ENCODE assay signal across 13 mouse cellular contexts in genomic region chr11:48442534-48443254, GRCm38 (mm10).
DNase-seq lines count a peak whose midpoint lies in the region; ATAC-seq lines count a peak whose summit lies in the region.
"Had no signal": no experiment of that assay in that cellular context is flagged by ENCODE, and none has a peak within 500 bp of the region (broad histone marks: within the 10 kb centered on the region; RNA-seq: fewer than 3 reads in every experiment).

No protein-coding gene starts in this region.

- H3K4me3 ChIP-seq in kidney, embryonic 14.5 days (ENCODE audit: low read length), result no peak overlapping the region
- H3K4me3 ChIP-seq in midbrain, embryonic 12.5 days, result no peak overlapping the region
- H3K4me3 ChIP-seq in midbrain, embryonic 11.5 days (ENCODE audit: low read depth, low read length), result no peak overlapping the region
- H3K4me3 ChIP-seq: forebrain, embryonic 15.5 days; heart, adult 2 months; neural tube, embryonic 13.5 days had no signal

- ATAC-seq in kidney, embryonic 14.5 days (ENCODE audit: low FRiP score, low TSS enrichment), result peak; percentile 52; the same call in 1 of the 2 replicates
- ATAC-seq in midbrain, embryonic 12.5 days (ENCODE audit: low FRiP score, low read depth), result peak; percentile 71
- no peak for ATAC-seq in midbrain, embryonic 11.5 days (ENCODE audit: low FRiP score)
- ATAC-seq: forebrain, embryonic 15.5 days had no signal

- no peaks in the 10 kb centered on the region for H3K27me3 ChIP-seq in kidney, embryonic 14.5 days (ENCODE audit: control insufficient read depth, insufficient read depth, low read length)
- H3K27me3 ChIP-seq in midbrain, embryonic 12.5 days, result no peaks in the 10 kb centered on the region
- no peaks in the 10 kb centered on the region for H3K27me3 ChIP-seq in midbrain, embryonic 11.5 days (ENCODE audit: control insufficient read depth, insufficient read depth, low read length)
- H3K27me3 ChIP-seq: forebrain, embryonic 15.5 days; neural tube, embryonic 13.5 days had no signal

- H3K9ac ChIP-seq in kidney, embryonic 14.5 days (ENCODE audit: low read depth, low read length), result no peak overlapping the region
- no peak overlapping the region for H3K9ac ChIP-seq in midbrain, embryonic 12.5 days (replicated peaks)
- no peak overlapping the region for H3K9ac ChIP-seq in midbrain, embryonic 11.5 days (ENCODE audit: low read length)
- H3K9ac ChIP-seq: forebrain, embryonic 15.5 days; neural tube, embryonic 13.5 days had no signal

- peak; percentile 7 to 43 for DNase-seq in adrenal gland, adult (ENCODE audit: inconsistent age in 2 of 2, low spot score in 1 of 2)
- no peak for DNase-seq in adrenal gland, postnatal 25 days
- DNase-seq in kidney, adult 18-20 months, result no peak
- no peak for DNase-seq in midbrain, embryonic 11.5 days (ENCODE audit: low spot score, missing footprints)
- no peak for DNase-seq in heart, adult 11 months
- no peak for DNase-seq in embryo, embryonic 9.5 days (ENCODE audit: extremely low spot score)
- DNase-seq: heart, adult 2 months; right cerebral cortex, postnatal 4 days; thymus, adult 2 months had no signal

- no peaks in the 10 kb centered on the region for H3K9me3 ChIP-seq in kidney, embryonic 14.5 days (ENCODE audit: control insufficient read depth, low read length)
- no peaks in the 10 kb centered on the region for H3K9me3 ChIP-seq in midbrain, embryonic 12.5 days
- no peaks in the 10 kb centered on the region for H3K9me3 ChIP-seq in midbrain, embryonic 11.5 days (ENCODE audit: control insufficient read depth, low read length)
- H3K9me3 ChIP-seq: forebrain, embryonic 15.5 days; neural tube, embryonic 13.5 days had no signal

- H3K4me2 ChIP-seq in kidney, embryonic 14.5 days (replicated peaks; ENCODE audit: low read depth, low read length), result no peak overlapping the region
- H3K4me2 ChIP-seq in midbrain, embryonic 12.5 days (replicated peaks), result no peak overlapping the region
- H3K4me2 ChIP-seq in midbrain, embryonic 11.5 days, result no peak overlapping the region
- H3K4me2 ChIP-seq: forebrain, embryonic 15.5 days; neural tube, embryonic 13.5 days had no signal

- H3K4me1 ChIP-seq in kidney, embryonic 14.5 days (ENCODE audit: control insufficient read depth, insufficient read depth, low read length), result no peaks in the 10 kb centered on the region
- H3K4me1 ChIP-seq in midbrain, embryonic 12.5 days, result no peaks in the 10 kb centered on the region
- no peaks in the 10 kb centered on the region for H3K4me1 ChIP-seq in midbrain, embryonic 11.5 days (ENCODE audit: control insufficient read depth, insufficient read depth, low read length)
- H3K4me1 ChIP-seq: forebrain, embryonic 15.5 days; neural tube, embryonic 13.5 days had no signal

- H3K36me3 ChIP-seq in kidney, embryonic 14.5 days (ENCODE audit: control insufficient read depth, insufficient read depth, low read length), result no peaks in the 10 kb centered on the region
- H3K36me3 ChIP-seq in midbrain, embryonic 12.5 days, result no peaks in the 10 kb centered on the region
- no peaks in the 10 kb centered on the region for H3K36me3 ChIP-seq in midbrain, embryonic 11.5 days (ENCODE audit: control insufficient read depth, insufficient read depth, low read length)
- H3K36me3 ChIP-seq: forebrain, embryonic 15.5 days; neural tube, embryonic 13.5 days had no signal

- 48% methylated on average over 5 of the region's 5 CpGs for WGBS in kidney, embryonic 14.5 days
- 50% methylated on average over 5 of the region's 5 CpGs for WGBS in midbrain, embryonic 12.5 days
- 55% methylated on average over 5 of the region's 5 CpGs for WGBS in midbrain, embryonic 11.5 days

- no peak overlapping the region for H3K27ac ChIP-seq in kidney, embryonic 14.5 days (ENCODE audit: low read depth, low read length)
- peak overlapping the region; percentile 16; the same call in 1 of the 2 replicates for H3K27ac ChIP-seq in midbrain, embryonic 12.5 days (replicated peaks)
- H3K27ac ChIP-seq in midbrain, embryonic 11.5 days (ENCODE audit: low read depth, low read length), result no peak overlapping the region
- H3K27ac ChIP-seq: forebrain, embryonic 15.5 days; heart, adult 2 months; neural tube, embryonic 13.5 days had no signal

Comparison
In these comparisons a context has a peak if more than half of its experiments do, and no peak if none do; other contexts are left out.
1. DNase-seq: peak in adrenal gland, adult (2 of 2); none in adrenal gland, postnatal 25 days (single experiment), kidney, adult 18-20 months (single experiment), midbrain, embryonic 11.5 days (single experiment), heart, adult 11 months (single experiment) and embryo, embryonic 9.5 days (single experiment).